Mouse (Mus musculus): ENCODE measurements around the gene Pla2g12b. TPM values are rescaled to one million over a fixed set of nuclear protein-coding genes. Genes with fewer than 3 reads are reported as not detected.
A peak's percentile ranks its signal among the peaks of the same experiment; 100 is the strongest.

Pla2g12b gene
- polyA plus RNA-seq, 1 experiment from 2014 or later = not detected

DNA sequence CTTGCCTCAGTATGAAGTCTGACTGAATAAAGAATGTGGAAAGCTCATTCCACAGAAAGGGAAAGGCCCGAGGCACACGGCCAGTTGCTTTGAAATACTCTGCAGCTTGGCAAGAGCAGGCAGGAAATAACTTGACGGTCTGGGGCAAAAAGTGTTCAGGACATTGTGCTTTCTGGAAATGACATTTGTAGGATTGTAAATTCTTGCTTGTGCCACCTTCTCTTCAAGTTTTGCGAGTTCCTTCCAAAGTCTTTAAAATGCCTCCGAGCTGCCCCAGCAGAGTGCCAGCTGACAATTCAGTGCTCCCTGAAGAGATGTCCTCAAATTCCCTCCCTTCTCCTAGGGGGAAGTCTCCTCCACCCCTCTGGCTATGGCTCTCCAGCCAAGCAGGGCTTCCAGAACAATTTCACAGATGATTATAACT is 36.1 kb downstream of the Pla2g12b start:
- no peak for TF ChIP-seq CTCF (IDR thresholded peaks at IDR 0.05)
- DNase-seq (ENCODE audit: low read depth, low spot score) (no peak), ATAC-seq (no peak)
- in situ Hi-C loops (cut with MboI; ENCODE audit: low pct_unique_long_range_greater_than_20kb) = no loop called here
- ChIA-PET POLR2A (interaction anchor here (0.5 kb wide), 1 partner anchor 12 kb away, joined by 3 read pairs; no protein-coding TSS in a partner anchor), CTCF (no interaction called here)
- no peaks in the 10 kb centered on the region for H3K27me3 ChIP-seq

DNA sequence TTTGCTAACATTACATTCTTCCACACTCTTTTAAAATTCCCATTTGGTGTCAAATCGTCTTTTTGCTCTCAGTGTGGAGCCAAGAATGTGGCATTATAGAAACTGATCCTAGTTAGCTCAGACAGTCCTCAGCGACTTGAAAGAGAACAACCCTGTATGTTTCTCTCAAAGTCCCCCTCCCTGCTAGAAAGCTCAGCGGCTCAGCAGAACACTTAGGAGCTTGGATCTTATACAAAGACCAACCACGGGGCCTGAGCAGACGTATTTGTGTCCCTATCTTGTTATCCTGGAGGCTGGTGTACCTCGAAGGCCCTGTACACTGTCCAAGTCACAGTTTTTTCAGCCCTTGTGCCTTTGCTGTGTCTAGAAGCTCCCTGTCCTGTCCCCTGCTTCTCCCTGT is 36.7 kb downstream of the Pla2g12b start:
- no peak for ATAC-seq
- in situ Hi-C loops (cut with MboI; ENCODE audit: low pct_unique_long_range_greater_than_20kb) = no loop called here
- ChIA-PET POLR2A (interaction anchor here (0.5 to 0.6 kb wide), 2 partner anchors 11 to 96 kb away, joined by 3 read pairs; no protein-coding TSS in a partner anchor), CTCF (no interaction called here)
- H3K27me3 ChIP-seq = no peaks in the 10 kb centered on the region
- TF ChIP-seq CTCF (IDR thresholded peaks at IDR 0.05) = no peak
- DNase-seq (ENCODE audit: low read depth, low spot score) = no peak

GRCm38 (mm10) chr10:59441735-59442134 is 38.3 kb downstream of the Pla2g12b start, which contains the start of gene Oit3:
Gene Oit3 (minus strand): TSS chr10:59441778.
- DNase-seq (ENCODE audit: low read depth, low spot score) = no peak
- no peaks in the 10 kb centered on the region for H3K27me3 ChIP-seq
- no peak for TF ChIP-seq CTCF (IDR thresholded peaks at IDR 0.05)
- ChIA-PET POLR2A (no interaction called here), CTCF (interaction anchor here (1.1 to 1.4 kb wide), 2 partner anchors 9 to 423 kb away, joined by 3 read pairs; no protein-coding TSS in a partner anchor)
- in situ Hi-C loops (cut with MboI; ENCODE audit: low pct_unique_long_range_greater_than_20kb) = no loop called here
- ATAC-seq = no peak

GRCm38 (mm10) chr10:59443212-59443611 is 39.8 kb downstream of the Pla2g12b start:
- no peak for TF ChIP-seq CTCF (IDR thresholded peaks at IDR 0.05)
- POLR2A ChIA-PET = interaction anchor here (0.7 kb wide), 1 partner anchor 105 kb away, joined by 3 read pairs; no protein-coding TSS in a partner anchor
- in situ Hi-C loops (cut with MboI; ENCODE audit: low pct_unique_long_range_greater_than_20kb) = no loop called here
- CTCF ChIA-PET = no interaction called here
- H3K27me3 ChIP-seq = no peaks in the 10 kb centered on the region
- DNase-seq (ENCODE audit: low read depth, low spot score) (no peak), ATAC-seq (no peak)

- POLR2A ChIA-PET = no interaction called here
- DNase-seq (ENCODE audit: low read depth, low spot score) (no peak), ATAC-seq (no peak)
- H3K27me3 ChIP-seq = no peaks in the 10 kb centered on the region
- in situ Hi-C loops (cut with MboI; ENCODE audit: low pct_unique_long_range_greater_than_20kb) = no loop called here
- TF ChIP-seq CTCF (IDR thresholded peaks at IDR 0.05) = no peak
- CTCF ChIA-PET = no interaction called here
Observed at GRCm38 (mm10) chr10:59444106-59444505, 40.6 kb downstream of the Pla2g12b start.

GRCm38 (mm10) chr10:59444635-59445034 is 41.2 kb downstream of the Pla2g12b start:
- ATAC-seq (no peak), DNase-seq (ENCODE audit: low read depth, low spot score) (no peak)
- H3K27me3 ChIP-seq = no peaks in the 10 kb centered on the region
- CTCF ChIA-PET = no interaction called here
- POLR2A ChIA-PET = no interaction called here
- TF ChIP-seq CTCF (IDR thresholded peaks at IDR 0.05) = no peak
- in situ Hi-C loops (cut with MboI; ENCODE audit: low pct_unique_long_range_greater_than_20kb) = no loop called here

DNA sequence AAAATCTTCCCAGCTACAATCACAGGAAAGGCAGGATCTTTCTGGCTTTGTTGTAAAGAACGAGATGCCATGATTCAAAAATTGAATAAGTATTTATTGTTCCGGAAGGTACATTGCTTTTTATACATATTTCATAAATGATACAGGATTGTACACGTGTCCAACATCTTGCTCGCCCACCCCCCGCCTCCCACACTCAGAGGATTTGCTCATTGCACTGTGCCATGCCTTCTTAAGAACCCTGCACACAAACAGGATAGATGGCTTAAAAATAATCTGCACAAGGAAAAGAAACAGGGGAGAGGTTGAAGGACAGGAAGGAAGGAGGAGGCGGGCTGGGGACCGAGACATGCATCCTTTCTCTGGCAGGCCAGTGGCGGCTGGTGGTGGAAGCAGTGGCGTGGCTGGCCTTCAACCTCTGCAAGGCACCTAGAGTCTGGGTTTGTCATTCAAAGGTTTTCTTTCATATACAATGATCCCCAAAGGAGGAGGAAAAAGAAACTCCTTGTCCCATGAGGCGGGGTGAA is 43.5 kb downstream of the Pla2g12b start:
- no peaks in the 10 kb centered on the region for H3K27me3 ChIP-seq
- CTCF ChIA-PET = no interaction called here
- in situ Hi-C loops (cut with MboI; ENCODE audit: low pct_unique_long_range_greater_than_20kb) = no loop called here
- ATAC-seq = no peak
- POLR2A ChIA-PET = no interaction called here
- TF ChIP-seq CTCF (IDR thresholded peaks at IDR 0.05) = no peak
- DNase-seq (ENCODE audit: low read depth, low spot score) = no peak

DNA sequence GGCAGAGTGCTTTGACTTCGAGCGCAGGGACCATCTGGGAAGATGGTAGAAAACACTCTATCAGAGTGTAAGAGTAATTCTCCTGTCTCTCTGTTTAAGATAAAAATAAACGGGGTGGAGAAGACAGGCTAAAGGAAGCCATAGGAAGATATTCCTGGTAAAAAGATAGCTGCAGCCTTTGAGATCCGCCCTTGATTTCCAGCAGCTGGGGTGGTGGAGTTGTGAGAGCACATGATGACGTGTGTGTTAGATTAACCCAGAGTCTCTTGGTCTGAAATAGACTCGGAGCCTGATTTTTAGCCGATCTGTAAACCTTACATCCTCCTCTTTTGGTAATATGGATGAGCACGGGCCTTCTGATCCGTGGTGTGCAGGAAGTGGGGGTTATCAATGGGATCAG is 44.1 kb downstream of the Pla2g12b start:
- ATAC-seq (no peak), DNase-seq (ENCODE audit: low read depth, low spot score) (no peak)
- ChIA-PET POLR2A (no interaction called here), CTCF (no interaction called here)
- no peaks in the 10 kb centered on the region for H3K27me3 ChIP-seq
- in situ Hi-C loops (cut with MboI; ENCODE audit: low pct_unique_long_range_greater_than_20kb) = no loop called here
- no peak for TF ChIP-seq CTCF (IDR thresholded peaks at IDR 0.05)

DNA sequence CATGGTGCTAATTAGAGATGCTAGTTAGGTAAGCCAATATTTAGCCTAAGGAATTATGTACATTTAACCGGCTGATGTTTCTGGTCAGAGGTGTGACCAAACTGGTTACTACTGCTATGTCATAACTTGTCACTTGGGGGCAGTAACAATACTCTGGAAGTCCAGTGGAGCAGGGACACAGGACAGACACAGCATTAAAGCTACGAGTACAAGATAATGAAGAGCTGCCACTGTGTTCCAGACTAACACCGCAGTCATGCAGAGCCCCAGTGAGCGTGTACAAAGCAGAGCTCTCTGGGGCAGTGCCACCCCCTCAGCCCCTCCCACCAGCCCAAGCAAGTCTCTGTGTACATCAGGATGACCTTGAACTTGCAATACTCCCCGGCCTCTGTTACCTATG is 48.4 kb downstream of the Pla2g12b start:
- POLR2A ChIA-PET = no interaction called here

GRCm38 (mm10) chr10:59454631-59455030 is 51.2 kb downstream of the Pla2g12b start:
- CTCF ChIA-PET = interaction anchor here (1.0 kb wide), 1 partner anchor 338 kb away, joined by 3 read pairs; no protein-coding TSS in a partner anchor
- DNase-seq (ENCODE audit: low read depth, low spot score) = no peak
- ATAC-seq = no peak
- in situ Hi-C loops (cut with MboI; ENCODE audit: low pct_unique_long_range_greater_than_20kb) = no loop called here
- POLR2A ChIA-PET = no interaction called here
- no peak for TF ChIP-seq CTCF (IDR thresholded peaks at IDR 0.05)
- H3K27me3 ChIP-seq = no peaks in the 10 kb centered on the region

More for the DNA sequence above, 48.4 kb downstream of the Pla2g12b start:
- CTCF ChIA-PET = interaction anchor here (0.7 to 1.7 kb wide), 8 partner anchors 11 to 640 kb away, joined by 3 to 9 read pairs (median 3); no protein-coding TSS in a partner anchor
- H3K27me3 ChIP-seq = no peaks in the 10 kb centered on the region
- DNase-seq (ENCODE audit: low read depth, low spot score) = no peak
- peak; percentile 58 for TF ChIP-seq CTCF (IDR thresholded peaks at IDR 0.05)
- in situ Hi-C loops (cut with MboI; ENCODE audit: low pct_unique_long_range_greater_than_20kb) = no loop called here
- ATAC-seq = no peak

DNA sequence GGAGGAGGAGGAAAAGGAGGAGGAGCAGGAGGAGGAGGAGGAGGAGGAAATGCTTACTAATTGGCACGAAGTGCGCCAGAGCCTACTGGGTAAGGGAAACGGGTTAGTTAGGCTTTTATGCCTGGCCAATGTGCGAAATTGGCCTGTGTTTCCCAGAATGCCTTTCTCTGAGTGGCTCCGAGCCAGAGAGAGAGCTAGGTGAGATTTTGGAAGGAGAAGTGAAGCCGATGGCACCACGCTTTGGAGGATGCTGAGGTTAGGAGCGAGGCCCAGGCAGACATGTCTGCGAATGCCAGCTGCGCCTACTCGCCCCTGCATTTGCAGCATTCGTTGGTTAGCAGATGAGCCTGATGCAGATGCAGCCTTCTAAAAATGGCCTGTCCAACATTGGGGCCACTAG is 56.3 kb downstream of the Pla2g12b start:
- H3K27me3 ChIP-seq = no peaks in the 10 kb centered on the region
- ChIA-PET POLR2A (interaction anchor here (0.6 kb wide), 1 partner anchor 333 kb away, joined by 4 read pairs; no protein-coding TSS in a partner anchor), CTCF (no interaction called here)
- no peak for TF ChIP-seq CTCF (IDR thresholded peaks at IDR 0.05)
- no peak for DNase-seq (ENCODE audit: low read depth, low spot score)
- no peak for ATAC-seq
- in situ Hi-C loops (cut with MboI; ENCODE audit: low pct_unique_long_range_greater_than_20kb) = no loop called here

GRCm38 (mm10) chr10:59462307-59462706 is 58.8 kb downstream of the Pla2g12b start:
- ATAC-seq = no peak
- no peaks in the 10 kb centered on the region for H3K27me3 ChIP-seq
- CTCF ChIA-PET = interaction anchor here (0.8 to 1.5 kb wide), 5 partner anchors 11 to 107 kb away, joined by 3 to 4 read pairs (median 3); no protein-coding TSS in a partner anchor
- in situ Hi-C loops (cut with MboI; ENCODE audit: low pct_unique_long_range_greater_than_20kb) = no loop called here
- no peak for DNase-seq (ENCODE audit: low read depth, low spot score)
- no peak for TF ChIP-seq CTCF (IDR thresholded peaks at IDR 0.05)
- POLR2A ChIA-PET = no interaction called here
